Mouse (Mus musculus) forebrain, embryonic 16.5 days (tissue): ENCODE results near the gene Kndc1. TPM values are rescaled to one million over a fixed set of nuclear protein-coding genes. Genes with fewer than 3 reads are reported as not detected.

ENCODE experiments used
- ATAC-seq: fragments of 200-750 bp; cut with Nextera tagmentation; 2 replicates; pipeline ENCODE4 v1.8.0; 2017; ENCODE audit warnings: mild to moderate bottlenecking, moderate library complexity
- H3K27ac ChIP-seq: fragments of 300-500 bp; sonication (generic); 2 replicates; pipeline ENCODE4 v1.5.1; 2014; ENCODE audit warnings: low read length, control low read depth
- H3K27me3 ChIP-seq: fragments of 300-500 bp; sonication (generic); replicated peaks from 2 replicates; pipeline ENCODE4 v1.6.1; 2014; ENCODE audit warnings: low read length; ENCODE audit not compliant: control insufficient read depth, insufficient read depth
- H3K36me3 ChIP-seq: fragments of 300-500 bp; sonication (generic); 2 replicates; pipeline ENCODE4 v1.6.1; 2014; ENCODE audit not compliant: control insufficient read depth, insufficient read depth
- H3K4me1 ChIP-seq: fragments of 300-500 bp; sonication (generic); replicated peaks from 2 replicates; pipeline ENCODE4 v1.6.1; 2014; ENCODE audit warnings: low read length; ENCODE audit not compliant: control insufficient read depth, insufficient read depth
- H3K4me2 ChIP-seq: fragments of 300-500 bp; sonication (generic); 2 replicates; pipeline ENCODE4 v1.6.1; 2014; ENCODE audit warnings: mild to moderate bottlenecking, low read length, control low read depth
- H3K4me3 ChIP-seq: fragments of 300-500 bp; sonication (generic); replicated peaks from 2 replicates; pipeline ENCODE4 v1.5.1; 2014; ENCODE audit warnings: mild to moderate bottlenecking, low read length, control low read depth
- H3K9ac ChIP-seq: fragments of 300-500 bp; sonication (generic); replicated peaks from 2 replicates; pipeline ENCODE4 v1.6.1; 2014; ENCODE audit warnings: low read depth, low read length, control low read depth
- H3K9me3 ChIP-seq: fragments of 300-500 bp; sonication (generic); 2 replicates; pipeline ENCODE4 v1.6.1; 2016; ENCODE audit warnings: low read length; ENCODE audit not compliant: control insufficient read depth
- WGBS: fragments of 180-500 bp; shearing (Covaris S2); extraction: QIAGEN DNeasy Blood & Tissue Kit; methylation state at CpG from one replicate; pipeline ENCODE4 v1.1.7; 2014; 5-methylcytosine and 5-hydroxymethylcytosine counted together
- polyA plus RNA-seq: library from polyadenylated mRNA; unstranded; fragments of >200 nt; fragmentation: Nextera tagmentation; extraction: Ambion mirVana; gene quantifications from 2 replicates; pipeline ENCODE4 v1.2.1, GENCODE M21; 2015

The Kndc1 gene
- polyA plus RNA-seq, 1 experiment from 2014 or later: 7.7 TPM

GRCm38 (mm10) chr7:139899505-139899904 is 5.0 kb downstream of the Kndc1 start:
- WGBS: 75% methylated on average over 7 of the region's 7 CpGs
- Histone ChIP-seq H3K36me3 (no peaks in the 10 kb centered on the region), H3K4me3 (no peak overlapping the region), H3K4me2 (no peak overlapping the region), H3K4me1 (peaks cover 17% of the 10 kb centered on the region), H3K9ac (no peak overlapping the region), H3K9me3 (no peaks in the 10 kb centered on the region), H3K27ac (no peak overlapping the region), H3K27me3 (peaks cover 11% of the 10 kb centered on the region; the same call in 1 of the 2 replicates)
- no peak for ATAC-seq

DNA sequence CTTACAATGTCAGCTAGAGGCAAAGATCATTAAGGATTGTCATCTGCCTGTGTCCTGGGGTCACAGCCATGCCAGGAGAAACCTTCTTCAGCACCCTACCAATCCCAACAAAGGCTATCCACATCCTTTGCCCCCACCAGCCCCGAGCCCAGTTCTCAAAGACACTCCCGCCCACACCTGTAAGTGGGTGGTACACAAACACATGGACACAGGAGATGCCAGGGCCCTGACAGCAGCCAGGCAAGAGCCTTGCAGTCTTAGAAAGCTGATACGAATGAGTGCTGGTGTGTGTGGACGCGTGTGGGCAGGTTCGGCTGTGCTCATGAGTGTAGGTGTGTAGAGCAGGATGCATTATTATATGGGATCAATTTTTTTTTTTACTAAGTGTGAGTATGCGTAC is 6.0 kb downstream of the Kndc1 start:
- Histone ChIP-seq H3K27ac (no peak overlapping the region), H3K27me3 (peaks cover 11% of the 10 kb centered on the region; the same call in 1 of the 2 replicates), H3K4me2 (no peak overlapping the region), H3K4me1 (peaks cover 8% of the 10 kb centered on the region), H3K4me3 (no peak overlapping the region), H3K9me3 (no peaks in the 10 kb centered on the region), H3K36me3 (no peaks in the 10 kb centered on the region), H3K9ac (no peak overlapping the region)
- 96% methylated on average over 7 of the region's 7 CpGs for WGBS
- no peak for ATAC-seq

DNA sequence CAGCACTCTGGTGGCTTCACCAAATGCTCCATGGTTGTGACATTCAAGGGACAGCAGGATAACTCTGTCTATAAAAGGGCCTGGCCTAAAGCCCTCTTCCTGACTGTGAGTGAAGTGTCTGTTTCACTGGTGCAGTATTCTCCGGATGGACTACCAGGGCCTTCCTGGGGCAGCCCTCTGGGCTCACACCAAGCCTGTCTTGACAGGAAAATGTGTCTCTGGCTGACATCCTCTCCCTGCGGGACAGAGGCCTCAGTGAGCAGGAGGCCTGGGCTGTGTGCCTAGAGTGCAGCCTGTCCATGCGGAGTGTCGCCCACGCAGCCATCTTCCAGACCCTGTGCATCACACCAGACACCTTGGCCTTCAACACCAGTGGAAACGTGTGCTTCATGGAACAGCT is 6.4 kb downstream of the Kndc1 start:
- Histone ChIP-seq H3K4me3 (no peak overlapping the region), H3K27ac (no peak overlapping the region), H3K9me3 (no peaks in the 10 kb centered on the region), H3K36me3 (no peaks in the 10 kb centered on the region), H3K4me1 (peaks cover 8% of the 10 kb centered on the region), H3K4me2 (no peak overlapping the region), H3K27me3 (peaks cover 7% of the 10 kb centered on the region; the same call in 1 of the 2 replicates), H3K9ac (no peak overlapping the region)
- 87% methylated on average over 6 of the region's 6 CpGs for WGBS
- ATAC-seq: no peak

DNA sequence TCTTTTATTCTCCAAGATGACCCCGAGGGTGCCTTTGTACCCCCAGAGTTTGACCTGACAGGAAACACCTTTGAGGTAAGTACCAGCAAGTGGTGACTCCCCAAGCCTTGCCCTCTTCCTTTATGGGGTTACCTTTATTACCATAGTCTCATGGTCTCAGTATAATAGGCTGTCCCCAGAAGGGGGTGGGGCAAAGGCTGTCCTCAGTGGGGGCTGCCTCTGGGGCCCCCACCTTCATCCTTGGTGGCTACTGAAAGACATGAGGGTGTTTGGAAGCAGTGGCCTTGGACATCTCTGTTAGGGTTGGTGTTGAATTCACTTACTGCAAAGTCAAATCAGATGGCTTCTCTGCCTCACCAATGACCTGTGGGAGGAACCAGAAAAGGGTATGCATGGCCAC is 7.5 kb downstream of the Kndc1 start:
- Histone ChIP-seq H3K4me2 (no peak overlapping the region), H3K4me1 (peaks cover 8% of the 10 kb centered on the region), H3K27ac (no peak overlapping the region), H3K27me3 (peaks cover 3% of the 10 kb centered on the region; the same call in 1 of the 2 replicates), H3K36me3 (no peaks in the 10 kb centered on the region), H3K9me3 (no peaks in the 10 kb centered on the region), H3K9ac (no peak overlapping the region), H3K4me3 (no peak overlapping the region)
- 32% methylated on average over 1 of the region's 1 CpGs for WGBS
- no peak for ATAC-seq

DNA sequence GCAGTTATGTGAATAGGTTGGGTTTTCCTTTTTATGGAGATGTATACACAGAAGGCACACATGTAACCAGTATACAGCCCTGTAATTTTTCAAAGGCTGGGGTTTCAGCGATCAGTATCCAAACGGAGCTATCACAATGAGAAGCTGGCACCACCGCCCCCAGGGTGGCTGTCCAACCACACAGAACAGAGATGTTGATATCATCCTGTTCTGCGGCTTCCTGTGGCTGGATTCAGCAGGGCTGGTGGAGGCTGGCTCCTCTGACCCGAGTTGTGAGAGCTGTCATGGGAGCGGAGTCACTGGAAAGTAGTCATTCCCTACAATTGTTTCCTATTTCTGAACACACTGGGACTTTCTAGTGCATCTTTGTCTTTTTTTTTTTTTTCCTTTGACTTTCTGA is 10.8 kb downstream of the Kndc1 start:
- H3K4me1 ChIP-seq: peaks cover 24% of the 10 kb centered on the region
- WGBS: 30% methylated on average over 6 of the region's 6 CpGs
- no peaks in the 10 kb centered on the region for H3K36me3 ChIP-seq
- H3K4me2 ChIP-seq: no peak overlapping the region
- H3K9me3 ChIP-seq: no peaks in the 10 kb centered on the region
- H3K27ac ChIP-seq: no peak overlapping the region
- no peak overlapping the region for H3K4me3 ChIP-seq
- peaks cover 3% of the 10 kb centered on the region; the same call in 1 of the 2 replicates for H3K27me3 ChIP-seq
- no peak overlapping the region for H3K9ac ChIP-seq
- ATAC-seq: no peak

- Histone ChIP-seq H3K4me3 (no peak overlapping the region), H3K4me1 (peaks cover 25% of the 10 kb centered on the region), H3K36me3 (no peaks in the 10 kb centered on the region), H3K4me2 (no peak overlapping the region), H3K27me3 (peaks cover 3% of the 10 kb centered on the region; the same call in 1 of the 2 replicates), H3K9ac (no peak overlapping the region), H3K27ac (no peak overlapping the region), H3K9me3 (no peaks in the 10 kb centered on the region)
- WGBS: 5% methylated on average over 6 of the region's 6 CpGs
- ATAC-seq: no peak
These were observed 11.2 kb downstream of the Kndc1 start for GRCm38 (mm10) chr7:139905661-139906060.

DNA sequence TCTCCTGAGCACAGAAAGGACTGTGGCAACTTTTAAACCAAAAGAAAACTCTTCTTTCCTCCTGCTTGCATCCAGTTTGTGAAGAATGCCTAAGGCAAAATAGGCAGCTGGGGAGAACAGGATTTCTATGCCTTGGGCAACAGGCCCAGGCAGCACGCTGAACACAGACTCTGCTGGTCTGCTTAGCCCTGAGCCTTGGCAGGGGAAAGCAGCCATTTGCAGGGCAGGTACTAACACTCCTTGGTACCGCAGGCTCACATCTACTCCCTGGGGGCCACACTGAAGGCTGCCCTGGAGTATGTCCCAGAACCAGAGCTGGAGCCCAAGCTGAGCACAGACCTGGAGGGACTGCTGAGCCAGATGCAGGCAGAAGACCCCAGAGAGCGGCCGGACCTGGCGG is 13.7 kb downstream of the Kndc1 start:
- Histone ChIP-seq H3K27ac (0 out of 2 replicates have a peak overlapping the region, but pooled peaks have one; percentile 16), H3K27me3 (peaks cover 3% of the 10 kb centered on the region; the same call in 1 of the 2 replicates), H3K9ac (no peak overlapping the region), H3K9me3 (no peaks in the 10 kb centered on the region), H3K4me3 (no peak overlapping the region), H3K4me1 (peaks cover 25% of the 10 kb centered on the region), H3K36me3 (no peaks in the 10 kb centered on the region), H3K4me2 (no peak overlapping the region)
- ATAC-seq: peak; percentile 57
- WGBS: 45% methylated on average over 5 of the region's 5 CpGs

GRCm38 (mm10) chr7:139909469-139909868 is 15.0 kb downstream of the Kndc1 start:
- H3K4me2 ChIP-seq: no peak overlapping the region
- H3K9me3 ChIP-seq: no peaks in the 10 kb centered on the region
- no peaks in the 10 kb centered on the region for H3K36me3 ChIP-seq
- peak; percentile 68 for ATAC-seq
- H3K9ac ChIP-seq: no peak overlapping the region
- no peak overlapping the region for H3K4me3 ChIP-seq
- WGBS: 22% methylated on average over 6 of the region's 6 CpGs
- H3K27me3 ChIP-seq: peaks cover 10% of the 10 kb centered on the region
- H3K27ac ChIP-seq: no peak overlapping the region
- H3K4me1 ChIP-seq: peaks cover 29% of the 10 kb centered on the region

DNA sequence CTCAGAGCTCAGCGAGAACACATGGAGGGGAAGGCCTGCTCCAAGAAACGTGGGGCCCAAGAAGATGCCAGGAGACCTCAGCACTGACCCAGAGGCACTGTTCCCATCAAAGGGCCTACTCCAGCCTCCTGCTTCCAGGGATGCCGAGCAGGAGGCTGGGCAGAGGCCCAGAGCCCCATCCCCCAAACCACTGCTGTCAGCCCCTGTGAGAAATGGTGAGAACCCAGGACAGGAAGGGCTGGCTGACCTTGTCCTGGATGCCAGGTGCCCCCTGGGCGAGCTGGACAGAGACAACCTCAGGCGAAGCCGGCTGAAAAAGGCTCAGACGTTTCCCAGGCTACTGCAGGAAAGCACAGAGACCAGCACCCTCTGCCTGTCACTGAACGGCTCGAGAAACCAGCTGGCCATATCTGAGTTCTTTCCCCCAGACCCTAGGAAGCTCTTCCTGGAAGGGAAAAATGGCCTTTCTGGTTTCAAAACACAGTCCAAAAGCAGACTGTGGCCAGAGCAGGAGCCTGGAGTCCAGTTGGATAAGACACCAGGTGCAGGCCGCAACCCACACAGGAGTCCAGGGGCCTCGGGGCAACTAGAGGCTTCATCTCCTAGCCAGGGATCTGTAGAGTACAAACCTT is 15.8 kb downstream of the Kndc1 start:
- H3K9ac ChIP-seq: no peak overlapping the region
- H3K4me1 ChIP-seq: peaks cover 31% of the 10 kb centered on the region
- H3K9me3 ChIP-seq: no peaks in the 10 kb centered on the region
- WGBS: 53% methylated on average over 11 of the region's 11 CpGs
- H3K4me3 ChIP-seq: no peak overlapping the region
- H3K27me3 ChIP-seq: peaks cover 18% of the 10 kb centered on the region
- no peak overlapping the region for H3K27ac ChIP-seq
- no peaks in the 10 kb centered on the region for H3K36me3 ChIP-seq
- H3K4me2 ChIP-seq: no peak overlapping the region
- ATAC-seq: no peak
